Mouse (Mus musculus) c-Kit-positive CD71-positive TER-119-negative erythroid progenitor cells, embryonic 14.5 days (primary cell): ENCODE measurements around the gene Suox.
"Not testable (repeated sequence)": the region's sequence is repeated elsewhere in the genome, so short reads cannot be mapped to it uniquely, and the experiment has no call there.

Experiments
- DNase-seq: peaks from one replicate; pipeline ENCODE4 v3.0.0-alpha.2; 2013; ENCODE audit warnings: low read depth

Gene Suox

GRCm38 (mm10) chr10:128626311-128627310, 47.3 kb downstream of the Suox start, which contains the start of gene Rps26:
Gene Rps26, minus strand, starts transcription at chr10:128626747.
- DNase-seq = peak; percentile 97

- peak; percentile 63 for DNase-seq
Observed at GRCm38 (mm10) chr10:128625287-128625894, 48.5 kb downstream of the Suox start.

GRCm38 (mm10) chr10:128623106-128623613, 50.7 kb downstream of the Suox start:
- not testable (repeated sequence) for DNase-seq

GRCm38 (mm10) chr10:128622702-128623101, 51.2 kb downstream of the Suox start:
- no peak for DNase-seq

GRCm38 (mm10) chr10:128621986-128622520, 51.8 kb downstream of the Suox start:
- no peak for DNase-seq

- no peak for DNase-seq
Observed at GRCm38 (mm10) chr10:128620241-128620640, 53.6 kb downstream of the Suox start.
